Mouse (Mus musculus): Measurements from ENCODE around the gene Metap1. TPM values are rescaled to one million over a fixed set of nuclear protein-coding genes. Genes with fewer than 3 reads are reported as not detected.

Metap1 gene
- total and polyA plus RNA-seq, 3 experiments = 57.4 to 96.3 (median 71.0) TPM

DNA sequence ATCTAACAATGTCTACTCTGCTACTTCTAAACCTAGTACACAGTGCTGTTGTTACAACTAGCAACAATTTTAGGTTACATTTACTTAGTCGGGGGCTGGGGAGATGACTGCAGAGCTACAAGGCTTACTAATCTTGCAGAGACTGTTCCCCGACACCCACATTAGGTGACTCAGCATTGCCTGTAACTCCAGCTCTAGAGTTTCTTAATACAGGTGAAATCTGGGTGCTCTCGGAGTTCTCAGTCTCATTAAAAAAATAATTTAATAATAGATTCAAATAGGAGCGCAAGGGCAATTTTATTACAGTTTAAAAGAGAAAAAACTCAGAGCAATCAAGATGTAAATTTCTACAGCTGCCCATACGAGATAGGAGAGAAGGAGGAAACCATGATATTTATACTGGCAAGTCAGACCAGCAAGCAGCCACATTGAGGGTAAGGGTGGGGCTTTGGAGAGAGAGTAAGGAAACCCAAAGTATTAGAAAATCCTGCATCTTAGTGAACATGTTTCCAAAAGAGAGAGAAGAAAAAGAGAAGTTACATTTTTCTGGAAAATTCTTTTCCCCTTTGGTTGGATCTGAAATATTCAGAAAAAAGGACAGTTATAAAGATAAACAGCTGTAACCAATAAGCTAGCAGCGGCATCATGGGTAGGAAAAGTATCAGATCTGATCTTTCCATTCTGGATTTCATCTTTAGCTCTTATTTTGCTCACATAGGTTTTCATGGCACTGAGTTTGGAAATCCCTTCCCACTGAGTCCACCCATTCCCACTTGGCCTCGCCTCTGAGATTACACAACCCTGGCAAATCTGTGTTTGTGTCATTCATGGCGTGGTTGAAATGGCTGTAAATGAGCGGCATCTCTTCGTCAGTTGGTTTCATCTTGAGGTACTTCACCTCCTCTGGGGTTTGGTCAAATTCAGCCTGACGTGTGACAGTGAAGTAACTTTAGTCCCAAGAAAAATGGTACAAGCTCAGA is 6.1 kb upstream of the Metap1 start (continued):
- no peak for TF ChIP-seq UBTF (IDR thresholded peaks at IDR 0.05; ENCODE audit: borderline replicate concordance, insufficient read depth, low read depth, low read length)
- TF ChIP-seq RAD21 (IDR thresholded peaks at IDR 0.05; ENCODE audit: low read depth, low read length) = no peak
- no peak for TF ChIP-seq CHD2 (IDR thresholded peaks at IDR 0.05; ENCODE audit: low read length)
- TF ChIP-seq GATA1 (IDR thresholded peaks at IDR 0.05; ENCODE audit: low read depth, low read length) = peak; percentile 93
- TF ChIP-seq POLR2AphosphoS5 (IDR thresholded peaks at IDR 0.05; ENCODE audit: borderline replicate concordance, low read depth, low read length) = no peak
- peak; percentile 41; the same call in 1 of the 2 replicates for TF ChIP-seq HCFC1 (IDR thresholded peaks at IDR 0.05; ENCODE audit: low read depth, low read length)
- no peak for TF ChIP-seq BHLHE40 (IDR thresholded peaks at IDR 0.05; ENCODE audit: borderline replicate concordance, low read depth, low read length)
- peak; percentile 87 for TF ChIP-seq ETS1 (IDR thresholded peaks at IDR 0.05; ENCODE audit: low read depth, low read length)
- no peak for TF ChIP-seq NRF1 (IDR thresholded peaks at IDR 0.05; ENCODE audit: insufficient read depth, low read depth, low read length, poor library complexity, severe bottlenecking)
- peak; percentile 88 for TF ChIP-seq TAL1 (IDR thresholded peaks at IDR 0.05; ENCODE audit: low read length)
- no peak for TF ChIP-seq CHD1 (IDR thresholded peaks at IDR 0.05; ENCODE audit: low read depth, low read length)
- TF ChIP-seq ZKSCAN1 (IDR thresholded peaks at IDR 0.05; ENCODE audit: low read depth, low read length) = no peak

DNA sequence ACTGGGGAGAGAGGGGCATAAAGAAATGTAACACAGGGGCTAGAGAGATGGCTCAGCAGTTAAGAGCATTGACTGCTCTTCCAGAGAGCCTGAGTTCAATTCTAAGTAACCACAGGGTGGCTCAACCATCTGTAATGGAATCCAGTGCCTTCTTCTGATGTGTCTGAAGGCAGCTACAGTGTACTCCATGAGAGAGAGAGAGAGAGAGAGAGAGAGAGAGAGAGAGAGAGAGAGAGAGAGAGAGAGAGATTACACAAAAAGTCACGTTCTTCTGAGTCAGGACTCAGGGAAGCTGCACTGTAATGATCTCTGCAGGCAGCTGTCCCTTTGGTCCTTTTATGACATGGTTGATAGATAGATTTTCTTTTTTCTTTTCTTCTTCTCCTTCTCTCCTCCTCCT is 5.2 kb upstream of the Metap1 start:
- Histone ChIP-seq H3K9me3 (replicated peaks; ENCODE audit: insufficient read depth, low read length) (no peaks in the 10 kb centered on the region), H3K27ac (ENCODE audit: control insufficient read depth, low read depth, low read length) (peak overlapping the region; percentile 92), H3K4me3 (ENCODE audit: control insufficient read depth in 1 of 2, insufficient read depth in 1 of 2, low read depth in 2 of 2, low read length in 2 of 2) (peak overlapping the region; percentile 2 to 40), H3K79me2 (ENCODE audit: control insufficient read depth, insufficient read depth, low read length, poor library complexity) (no peaks in the 10 kb centered on the region; the same call in 1 of the 2 replicates), H3K4me1 (ENCODE audit: control insufficient read depth in 1 of 2, insufficient read depth in 2 of 2, low read length in 2 of 2) (peaks cover 7 to 12% of the 10 kb centered on the region in 2 experiments; a peak in 3 of 4 replicates), H3K9ac (ENCODE audit: control insufficient read depth, low read depth, low read length, poor library complexity, severe bottlenecking) (peak overlapping the region; percentile 60), H3K27me3 (ENCODE audit: control insufficient read depth in 1 of 2, insufficient read depth in 2 of 2, low read length in 2 of 2) (no peaks in the 10 kb centered on the region), H3K36me3 (ENCODE audit: control insufficient read depth in 1 of 2, insufficient read depth in 2 of 2, low read length in 2 of 2) (peaks cover 0 to 16% of the 10 kb centered on the region in 2 experiments; a peak in 2 of 4 replicates)
- TF ChIP-seq EP300 (IDR thresholded peaks at IDR 0.05; ENCODE audit: low read depth in 1 of 2, low read length in 2 of 2) (0 out of 4 replicates have a peak, but pooled peaks of 1 of the 2 experiments have one; percentile 18), MAX (IDR thresholded peaks at IDR 0.05; ENCODE audit: low read length) (peak; percentile 43; the same call in 1 of the 2 replicates), CHD2 (IDR thresholded peaks at IDR 0.05; ENCODE audit: low read length) (no peak), ETS1 (IDR thresholded peaks at IDR 0.05; ENCODE audit: low read depth, low read length) (peak; percentile 57; the same call in 1 of the 2 replicates), RCOR1 (IDR thresholded peaks at IDR 0.05; ENCODE audit: low read depth, low read length) (0 out of 2 replicates have a peak, but pooled peaks have one; percentile 10), JUND (IDR thresholded peaks at IDR 0.05; ENCODE audit: low read depth, low read length) (peak; percentile 99), ZNF384 (IDR thresholded peaks at IDR 0.05; ENCODE audit: low read depth, low read length) (0 out of 2 replicates have a peak, but pooled peaks have one; percentile 5), POLR2AphosphoS5 (IDR thresholded peaks at IDR 0.05; ENCODE audit: borderline replicate concordance, low read depth, low read length) (no peak), TBP (IDR thresholded peaks at IDR 0.05; ENCODE audit: low read depth, low read length) (0 out of 2 replicates have a peak, but pooled peaks have one; percentile 26), POLR2AphosphoS2 (IDR thresholded peaks at IDR 0.05; ENCODE audit: low read length) (no peak), BHLHE40 (IDR thresholded peaks at IDR 0.05; ENCODE audit: borderline replicate concordance, low read depth, low read length) (peak; percentile 93), MXI1 (IDR thresholded peaks at IDR 0.05; ENCODE audit: low read depth, low read length) (peak; percentile 70; the same call in 1 of the 2 replicates)
- peak; percentile 67 for DNase-seq (ENCODE audit: low read depth, low spot score)

Data from MEL (cell line).